Mouse (Mus musculus) lung, postnatal 0 days (tissue): Measurements from ENCODE around the gene Supt5.

ENCODE experiments used
- CTCF ChIP-seq: IDR thresholded peaks from 2 replicates; pipeline ENCODE4 v1.5.1; 2016; ENCODE audit warnings: antibody characterized with exemption, mild to moderate bottlenecking
- EP300 ChIP-seq: IDR thresholded peaks from 2 replicates; pipeline ENCODE4 v1.6.1; 2016; ENCODE audit warnings: antibody characterized with exemption, mild to moderate bottlenecking, control low read depth

DNA sequence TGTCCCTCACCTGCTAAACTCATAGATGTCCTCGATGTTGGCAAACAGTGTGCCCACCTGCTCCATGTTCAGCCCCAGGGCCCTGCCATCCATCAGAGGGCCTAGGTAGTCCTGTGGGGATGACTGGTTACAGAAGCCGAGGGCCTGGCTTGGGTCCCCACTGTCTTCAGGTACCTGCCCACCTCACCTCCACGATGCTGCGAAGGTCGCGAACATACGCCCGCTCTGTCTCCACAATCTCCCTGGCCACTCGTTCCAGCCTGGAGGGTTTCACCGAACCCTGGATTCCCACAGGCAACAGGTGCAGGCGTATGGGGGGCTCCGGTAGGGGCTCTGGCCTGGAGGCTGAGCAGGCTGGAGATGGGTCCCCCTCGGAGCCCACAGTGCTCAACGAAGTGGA lies 31.5 kb upstream of the Supt5 start:
- TF ChIP-seq CTCF = no peak
- TF ChIP-seq EP300 = no peak
